Mouse (Mus musculus): ENCODE results near the gene Rasgrf1.

DNA sequence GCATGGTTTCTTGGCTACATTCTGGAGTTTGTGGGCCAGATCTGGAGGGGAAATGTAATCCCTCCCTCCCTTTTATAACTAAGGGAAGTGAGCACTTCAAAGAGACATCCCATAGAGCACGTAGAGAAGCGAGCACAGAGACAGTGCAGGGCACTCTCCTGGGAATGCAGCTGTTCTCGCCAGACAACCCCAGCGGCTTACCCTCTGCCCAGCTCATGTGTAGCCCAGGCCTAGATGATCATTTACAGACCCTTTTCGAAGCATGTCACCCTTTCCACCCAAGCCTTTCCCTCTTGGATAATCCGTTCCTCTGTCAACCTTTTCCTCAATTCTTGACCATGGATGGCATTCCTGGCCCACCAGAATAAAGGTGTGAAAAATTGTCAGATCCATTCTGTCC lies 106.5 kb downstream of the Rasgrf1 start:
- TF ChIP-seq CTCF (IDR thresholded peaks at IDR 0.05; ENCODE audit: extremely low read depth, insufficient read depth, insufficient read length, insufficient replicate concordance): no peak
- TF ChIP-seq POLR2A (IDR thresholded peaks at IDR 0.05; ENCODE audit: low read depth, low read length): no peak
